Mouse (Mus musculus): Measurements from ENCODE around the gene H2-Ab1. TPM values are rescaled to one million over a fixed set of nuclear protein-coding genes. Genes with fewer than 3 reads are reported as not detected.
"Not testable (repeated sequence)": the region's sequence is repeated elsewhere in the genome, so short reads cannot be mapped to it uniquely, and the experiment has no call there.

Gene H2-Ab1
- total RNA-seq, 2 experiments from 2014 or later: 0.80 to 1.2 TPM

- no peak for DNase-seq
- intact Hi-C loops (cut with DNase I): loop anchor here (5.0 kb wide), 1 partner anchor 52 kb away; no protein-coding TSS in a partner anchor
These were observed 47.3 kb downstream of the H2-Ab1 start for GRCm38 (mm10) chr17:34304751-34305150.

DNA sequence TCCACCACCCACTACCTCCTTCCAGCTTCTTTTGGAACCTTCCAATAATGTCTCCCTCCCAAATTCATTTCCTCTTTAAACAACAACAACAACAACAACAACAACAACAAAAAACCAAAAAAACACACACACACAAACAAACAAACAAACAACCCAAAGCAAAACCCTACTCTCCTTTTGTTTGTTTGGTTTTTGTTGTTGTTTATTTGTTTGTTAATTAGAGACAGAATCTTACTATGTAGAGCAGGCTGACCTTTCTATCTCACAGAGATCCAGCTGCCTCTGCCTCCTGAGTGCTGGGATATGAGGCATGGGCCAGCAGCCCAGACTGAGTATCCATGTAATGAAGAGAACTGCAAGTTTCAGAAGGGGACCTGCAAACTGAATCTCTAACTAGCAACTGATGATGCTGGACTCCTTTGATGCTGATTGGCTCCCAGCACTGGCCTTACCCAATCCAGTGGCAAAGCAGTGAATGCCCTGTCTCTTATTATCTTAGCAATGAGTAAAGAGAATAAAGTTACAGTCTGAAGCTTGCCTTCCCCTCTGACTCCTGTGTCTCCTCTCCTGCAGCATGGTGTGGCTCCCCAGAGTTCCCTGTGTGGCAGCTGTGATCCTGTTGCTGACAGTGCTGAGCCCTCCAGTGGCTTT is 48.0 kb downstream of the H2-Ab1 start, which contains the start of gene H2-Eb1:
TSS of gene H2-Eb1 (plus strand) at position 488 of the 651 bp plus-strand sequence.
- DNase-seq: peak; percentile 77
- intact Hi-C loops (cut with DNase I): loop anchor here (5.0 kb wide), 1 partner anchor 53 kb away; no protein-coding TSS in a partner anchor

- intact Hi-C loops (cut with DNase I): loop anchor here (5.0 kb wide), 1 partner anchor 54 kb away; no protein-coding TSS in a partner anchor
- no peak for DNase-seq
These were observed 48.9 kb downstream of the H2-Ab1 start for GRCm38 (mm10) chr17:34306407-34306806.

GRCm38 (mm10) chr17:34307216-34307615 is 49.7 kb downstream of the H2-Ab1 start:
- intact Hi-C loops (cut with DNase I): loop anchor here (5.0 kb wide), 1 partner anchor 55 kb away; no protein-coding TSS in a partner anchor
- DNase-seq: no peak

- no peak for DNase-seq
- intact Hi-C loops (cut with DNase I): loop anchor here (5.0 kb wide), 1 partner anchor 56 kb away; no protein-coding TSS in a partner anchor
These were observed 50.7 kb downstream of the H2-Ab1 start for GRCm38 (mm10) chr17:34308161-34308560.

DNA sequence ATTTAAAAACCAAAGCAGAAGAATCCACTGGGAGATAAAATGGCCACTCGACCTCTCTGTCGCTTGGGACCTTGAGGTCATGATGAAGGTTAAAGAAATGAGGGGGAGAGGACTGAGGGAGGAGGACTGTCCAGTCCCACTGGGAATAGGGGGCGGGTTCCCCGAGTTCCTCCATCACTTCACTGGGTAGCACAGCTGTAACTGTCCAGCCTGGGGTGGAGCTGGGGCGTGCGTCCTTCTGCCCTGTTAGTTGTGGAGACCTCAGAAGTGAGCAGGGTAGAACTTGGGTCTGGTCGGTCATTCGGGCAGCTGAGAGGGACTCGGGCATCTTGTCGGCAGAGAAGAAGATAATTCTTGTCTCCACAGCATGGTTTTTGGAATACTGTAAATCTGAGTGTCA is 51.7 kb downstream of the H2-Ab1 start:
- no peak for DNase-seq

DNA sequence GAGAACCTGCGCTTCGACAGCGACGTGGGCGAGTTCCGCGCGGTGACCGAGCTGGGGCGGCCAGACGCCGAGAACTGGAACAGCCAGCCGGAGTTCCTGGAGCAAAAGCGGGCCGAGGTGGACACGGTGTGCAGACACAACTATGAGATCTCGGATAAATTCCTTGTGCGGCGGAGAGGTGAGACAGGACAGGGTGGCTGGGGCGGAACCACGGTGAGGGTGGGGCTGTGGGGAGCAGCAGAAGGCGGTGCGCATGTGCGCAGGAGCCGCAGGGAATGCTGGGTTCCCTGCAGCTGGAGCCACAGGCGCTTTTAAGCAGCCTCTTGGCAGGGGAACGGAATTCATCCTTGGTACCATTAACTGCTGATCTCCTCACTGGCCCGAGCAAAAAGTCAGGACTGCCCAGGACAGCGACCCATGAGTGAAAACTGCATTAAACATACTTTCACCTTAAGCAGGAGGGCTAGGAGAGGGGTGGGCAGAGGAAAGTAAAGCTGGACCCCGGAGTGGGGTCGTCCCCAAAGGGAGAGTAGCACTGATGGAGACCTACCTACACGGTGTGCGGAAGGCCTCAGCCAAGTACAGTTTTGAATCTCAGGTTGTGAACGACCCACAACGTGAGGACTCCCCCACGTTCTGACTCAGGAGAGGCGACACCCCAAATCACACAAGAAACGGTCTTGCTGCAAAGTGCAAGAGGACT is 52.3 kb downstream of the H2-Ab1 start:
- peak; percentile 50 for DNase-seq
- intact Hi-C loops (cut with DNase I): loop anchor here (5.0 kb wide), 2 partner anchors 48 to 58 kb away; no protein-coding TSS in a partner anchor

More for the DNA sequence above, 51.7 kb downstream of the H2-Ab1 start:
- intact Hi-C loops (cut with DNase I): loop anchor here (5.0 kb wide), 1 partner anchor 57 kb away; no protein-coding TSS in a partner anchor

GRCm38 (mm10) chr17:34310526-34310925 is 53.0 kb downstream of the H2-Ab1 start:
- not testable (repeated sequence) for DNase-seq
- intact Hi-C loops (cut with DNase I): loop anchor here (5.0 kb wide), 1 partner anchor 48 kb away; no protein-coding TSS in a partner anchor

- intact Hi-C loops (cut with DNase I): loop anchor here (5.0 kb wide), 1 partner anchor 50 kb away; no protein-coding TSS in a partner anchor
These were observed 54.7 kb downstream of the H2-Ab1 start for GRCm38 (mm10) chr17:34312185-34312584.

DNA sequence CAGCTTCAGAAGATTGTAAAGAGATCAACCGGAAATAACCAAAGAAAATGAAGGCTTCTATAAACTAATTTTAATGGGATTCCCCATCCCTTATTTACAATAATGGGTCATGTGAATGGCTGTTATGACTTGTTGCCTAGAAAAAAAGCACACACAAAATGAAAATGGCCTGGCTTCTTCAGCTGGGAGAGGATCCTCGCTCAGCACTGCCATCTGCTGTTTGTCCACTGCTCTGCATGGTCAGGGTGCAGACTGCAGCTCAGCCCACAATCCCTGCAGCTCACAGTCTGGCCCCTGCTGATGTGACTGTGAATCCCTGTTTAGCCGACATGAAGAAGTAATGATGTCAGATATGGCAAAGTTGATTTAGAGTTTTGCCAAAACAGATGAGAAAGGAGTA is 55.9 kb downstream of the H2-Ab1 start:
- intact Hi-C loops (cut with DNase I): loop anchor here (5.0 kb wide), 1 partner anchor 51 kb away; no protein-coding TSS in a partner anchor
- DNase-seq: peak; percentile 75

More at GRCm38 (mm10) chr17:34312185-34312584, 54.7 kb downstream of the H2-Ab1 start:
- DNase-seq: no peak

GRCm38 (mm10) chr17:34314286-34314685 is 56.8 kb downstream of the H2-Ab1 start:
- DNase-seq: no peak
- intact Hi-C loops (cut with DNase I): loop anchor here (5.0 kb wide), 1 partner anchor 52 kb away; no protein-coding TSS in a partner anchor

- no peak for DNase-seq
- intact Hi-C loops (cut with DNase I): no loop called here
These were observed 58.0 kb downstream of the H2-Ab1 start for GRCm38 (mm10) chr17:34315512-34315911.

DNA sequence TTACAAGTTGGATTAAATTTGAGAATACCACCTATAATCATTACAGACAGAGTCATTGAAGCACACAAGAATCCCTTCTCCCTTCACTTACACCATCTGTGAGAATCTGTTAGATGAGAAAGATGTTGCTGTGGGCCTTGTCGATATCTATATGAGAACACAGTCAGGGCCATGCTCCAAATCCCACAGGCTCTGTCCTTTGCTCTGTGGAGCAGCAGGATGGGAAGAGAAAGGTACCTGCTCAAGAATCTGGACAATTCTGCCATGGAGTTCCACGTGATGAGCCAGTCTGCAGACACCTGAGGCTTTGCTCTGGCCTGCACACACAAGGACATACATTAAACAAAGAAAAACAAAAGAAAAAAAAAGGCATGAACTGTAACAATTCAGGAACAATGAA is 59.2 kb downstream of the H2-Ab1 start:
- DNase-seq: no peak
- intact Hi-C loops (cut with DNase I): no loop called here

GRCm38 (mm10) chr17:34317275-34317674 is 59.8 kb downstream of the H2-Ab1 start:
- no peak for DNase-seq
- intact Hi-C loops (cut with DNase I): no loop called here

Other genes starting within 250 kb of the H2-Ab1 start
- 10 to 100 TPM; 23.6 to 28.2 TPM for gene Ring1, start 233.0 kb upstream of the H2-Ab1 start, total RNA-seq (2021)
- gene H2-Ke6, start 229.6 kb upstream of the H2-Ab1 start, total RNA-seq (2021): 10 to 100 TPM; 41.6 to 45.2 TPM
- gene Slc39a7, start 226.0 kb upstream of the H2-Ab1 start, total RNA-seq (2021): 10 to 100 TPM; 96.3 to 98.7 TPM
- 10 to 100 TPM; 80.7 to 84.9 TPM for gene Rxrb, start 225.9 kb upstream of the H2-Ab1 start, total RNA-seq (2021)
- gene Col11a2, start 218.3 kb upstream of the H2-Ab1 start, total RNA-seq (2021): 1 to 10 TPM; 6.8 to 9.8 TPM
- gene H2-Oa, start 165.3 kb upstream of the H2-Ab1 start, total RNA-seq (2021): not detected
- gene H2-DMa, start 138.1 kb upstream of the H2-Ab1 start, total RNA-seq (2021): 10 to 100 TPM; 19.5 to 20.5 TPM
- 100 to 1,000 TPM; 247 to 267 TPM for gene Brd2, start 135.1 kb upstream of the H2-Ab1 start, total RNA-seq (2021)
- under 1 TPM; 0.34 to 0.40 TPM for gene H2-DMb2, start 114.4 kb upstream of the H2-Ab1 start, total RNA-seq (2021)
- gene H2-DMb1, start 104.6 kb upstream of the H2-Ab1 start, total RNA-seq (2021): under 1 TPM; 0.46 to 0.97 TPM
- gene Tap1, start 70.1 kb upstream of the H2-Ab1 start, total RNA-seq (2021): 1 to 10 TPM; 2.2 to 3.6 TPM
- gene Psmb9, start 69.9 kb upstream of the H2-Ab1 start, total RNA-seq (2021): 1 to 10 TPM in 1 of 2 experiments, under 1 TPM in 1; 0.77 to 1.1 TPM
- 1 to 10 TPM; 1.3 to 1.9 TPM for gene Psmb8, start 60.0 kb upstream of the H2-Ab1 start, total RNA-seq (2021)
- 1 to 10 TPM; 3.1 to 3.5 TPM for gene Tap2, start 54.2 kb upstream of the H2-Ab1 start, total RNA-seq (2021)
- not detected for gene H2-Ob, start 18.8 kb upstream of the H2-Ab1 start, total RNA-seq (2021)
- gene H2-Aa, start 30.1 kb downstream of the H2-Ab1 start, total RNA-seq (2021): 1 to 10 TPM in 1 of 2 experiments, under 1 TPM in 1; 0.68 to 1.2 TPM
- 1 to 10 TPM in 1 of 2 experiments, under 1 TPM in 1; 0.48 to 2.3 TPM for gene H2-Eb1, start 48.2 kb downstream of the H2-Ab1 start, total RNA-seq (2021)
- gene H2-Eb2, start 68.0 kb downstream of the H2-Ab1 start, total RNA-seq (2021): not detected
- gene Btnl2, start 97.1 kb downstream of the H2-Ab1 start, total RNA-seq (2021): under 1 TPM; 0.36 to 0.38 TPM
- gene Btnl1, start 119.4 kb downstream of the H2-Ab1 start, total RNA-seq (2021): not detected
- 10 to 100 TPM in 1 of 2 experiments, 1 to 10 TPM in 1; 8.2 to 11.1 TPM for gene BC051142, start 141.1 kb downstream of the H2-Ab1 start, total RNA-seq (2021)
- not detected for gene Btnl4, start 219.6 kb downstream of the H2-Ab1 start, total RNA-seq (2021)

Measured in left cerebral cortex, postnatal 4 days (tissue).